Mouse (Mus musculus): ENCODE measurements around the gene Gpam.

Gene Gpam

GRCm38 (mm10) chr19:55103081-55103830 lies 23.8 kb downstream of the Gpam start:
- peak; percentile 94 for DNase-seq (ENCODE audit: low spot score)

- DNase-seq (ENCODE audit: low spot score) = no peak
Measured at GRCm38 (mm10) chr19:55101659-55102058, 25.4 kb downstream of the Gpam start.

- peak; percentile 58 for DNase-seq (ENCODE audit: low spot score)
Measured at GRCm38 (mm10) chr19:55100227-55101140, 26.6 kb downstream of the Gpam start.

- peak; percentile 81 for DNase-seq (ENCODE audit: low spot score)
Measured at GRCm38 (mm10) chr19:55099184-55100160, 27.6 kb downstream of the Gpam start.

- peak; percentile 95 for DNase-seq (ENCODE audit: low spot score)
Measured at GRCm38 (mm10) chr19:55098409-55099183, 28.4 kb downstream of the Gpam start.

GRCm38 (mm10) chr19:55097396-55097967 lies 29.6 kb downstream of the Gpam start:
- DNase-seq (ENCODE audit: low spot score) = peak; percentile 59

GRCm38 (mm10) chr19:55096666-55097065 lies 30.4 kb downstream of the Gpam start:
- peak; percentile 37 for DNase-seq (ENCODE audit: low spot score)

- peak; percentile 68 for DNase-seq (ENCODE audit: low spot score)
Measured at GRCm38 (mm10) chr19:55095547-55095946, 31.5 kb downstream of the Gpam start.

GRCm38 (mm10) chr19:55091602-55092413 lies 35.2 kb downstream of the Gpam start:
- DNase-seq (ENCODE audit: low spot score) = no peak

- DNase-seq (ENCODE audit: low spot score) = no peak
Measured at GRCm38 (mm10) chr19:55090885-55091284, 36.2 kb downstream of the Gpam start.

GRCm38 (mm10) chr19:55090142-55090541 lies 36.9 kb downstream of the Gpam start:
- no peak for DNase-seq (ENCODE audit: low spot score)

GRCm38 (mm10) chr19:55087776-55088175 lies 39.3 kb downstream of the Gpam start:
- DNase-seq (ENCODE audit: low spot score) = no peak

- no peak for DNase-seq (ENCODE audit: low spot score)
Measured at GRCm38 (mm10) chr19:55085857-55086185, 41.2 kb downstream of the Gpam start.

GRCm38 (mm10) chr19:55084971-55085856 lies 41.8 kb downstream of the Gpam start:
- no peak for DNase-seq (ENCODE audit: low spot score)

GRCm38 (mm10) chr19:55076822-55077221 lies 50.2 kb downstream of the Gpam start:
- no peak for DNase-seq (ENCODE audit: low spot score)

- DNase-seq (ENCODE audit: low spot score) = no peak
Measured at GRCm38 (mm10) chr19:55073004-55073403, 54.0 kb downstream of the Gpam start.

GRCm38 (mm10) chr19:55069054-55069453 lies 58.0 kb downstream of the Gpam start:
- no peak for DNase-seq (ENCODE audit: low spot score)

GRCm38 (mm10) chr19:55063272-55063671 lies 63.8 kb downstream of the Gpam start:
- peak; percentile 51 for DNase-seq (ENCODE audit: low spot score)

- DNase-seq (ENCODE audit: low spot score) = no peak
Measured at GRCm38 (mm10) chr19:55062501-55062900, 64.5 kb downstream of the Gpam start.
